Mouse (Mus musculus): ENCODE results near the gene Grin2d. TPM values are rescaled to one million over a fixed set of nuclear protein-coding genes. Genes with fewer than 3 reads are reported as not detected.

Grin2d gene
- polyA plus RNA-seq, 1 experiment: 0.97 TPM

DNA sequence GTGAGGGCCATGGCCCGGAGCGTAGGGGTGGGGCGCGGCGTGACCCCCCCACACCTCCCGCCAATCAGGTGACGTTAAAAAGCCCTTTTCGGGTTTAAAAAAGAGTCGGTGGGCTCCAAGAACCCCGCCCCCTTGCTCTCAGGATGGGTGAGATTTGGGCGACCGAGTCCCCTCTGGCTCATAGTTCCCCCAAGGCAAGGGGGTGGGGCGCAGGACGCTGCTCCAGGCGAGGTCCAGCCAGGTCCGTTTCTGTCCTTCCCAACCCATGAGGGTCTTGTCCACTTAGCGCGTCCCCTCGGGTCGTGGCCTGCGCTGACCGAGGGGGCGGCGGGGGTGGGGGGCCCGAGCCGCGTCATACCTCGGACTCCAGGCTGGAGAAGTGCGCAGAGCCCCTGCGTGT lies 45.8 kb downstream of the Grin2d start:
- Histone ChIP-seq H3K27ac (ENCODE audit: control insufficient read depth, insufficient read depth, low read depth, low read length, poor library complexity) (no peak overlapping the region), H3K4me1 (ENCODE audit: control insufficient read depth, insufficient read depth, low read length) (peaks cover 2% of the 10 kb centered on the region; the same call in 1 of the 2 replicates), H3K4me3 (replicated peaks; ENCODE audit: control insufficient read depth, low read depth, low read length) (no peak overlapping the region)
- TF ChIP-seq POLR2A (IDR thresholded peaks at IDR 0.05; ENCODE audit: borderline replicate concordance, control insufficient read depth, low read depth, low read length): no peak
- no peak for TF ChIP-seq CTCF (IDR thresholded peaks at IDR 0.05; ENCODE audit: control insufficient read depth, insufficient read depth, low read length)
- WGBS: 14% methylated on average over 30 of the region's 30 CpGs

DNA sequence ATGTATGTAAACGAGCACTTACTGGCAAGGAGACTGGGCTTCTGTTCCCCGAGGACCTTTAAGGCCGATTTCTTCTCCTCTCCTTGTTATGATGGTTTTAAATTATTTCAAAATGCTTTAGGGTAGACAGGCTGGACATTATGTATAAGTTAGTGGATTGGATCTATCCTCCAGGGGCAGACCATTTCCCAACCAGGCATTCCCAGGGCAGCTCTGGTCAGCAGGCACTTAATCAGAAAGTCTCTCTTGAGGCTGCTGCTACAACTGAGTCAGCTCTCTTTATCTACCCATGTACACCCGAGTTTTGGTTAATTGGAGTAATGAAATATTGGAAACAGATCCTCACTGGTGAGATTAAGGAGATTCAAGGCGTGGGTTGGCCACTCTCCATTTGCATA lies 47.1 kb downstream of the Grin2d start:
- 15% methylated on average over 5 of the region's 5 CpGs for WGBS
- Histone ChIP-seq H3K4me3 (replicated peaks; ENCODE audit: control insufficient read depth, low read depth, low read length) (no peak overlapping the region), H3K27ac (ENCODE audit: control insufficient read depth, insufficient read depth, low read depth, low read length, poor library complexity) (no peak overlapping the region), H3K4me1 (ENCODE audit: control insufficient read depth, insufficient read depth, low read length) (peaks cover 2% of the 10 kb centered on the region; the same call in 1 of the 2 replicates)
- no peak for TF ChIP-seq CTCF (IDR thresholded peaks at IDR 0.05; ENCODE audit: control insufficient read depth, insufficient read depth, low read length)
- no peak for TF ChIP-seq POLR2A (IDR thresholded peaks at IDR 0.05; ENCODE audit: borderline replicate concordance, control insufficient read depth, low read depth, low read length)

DNA sequence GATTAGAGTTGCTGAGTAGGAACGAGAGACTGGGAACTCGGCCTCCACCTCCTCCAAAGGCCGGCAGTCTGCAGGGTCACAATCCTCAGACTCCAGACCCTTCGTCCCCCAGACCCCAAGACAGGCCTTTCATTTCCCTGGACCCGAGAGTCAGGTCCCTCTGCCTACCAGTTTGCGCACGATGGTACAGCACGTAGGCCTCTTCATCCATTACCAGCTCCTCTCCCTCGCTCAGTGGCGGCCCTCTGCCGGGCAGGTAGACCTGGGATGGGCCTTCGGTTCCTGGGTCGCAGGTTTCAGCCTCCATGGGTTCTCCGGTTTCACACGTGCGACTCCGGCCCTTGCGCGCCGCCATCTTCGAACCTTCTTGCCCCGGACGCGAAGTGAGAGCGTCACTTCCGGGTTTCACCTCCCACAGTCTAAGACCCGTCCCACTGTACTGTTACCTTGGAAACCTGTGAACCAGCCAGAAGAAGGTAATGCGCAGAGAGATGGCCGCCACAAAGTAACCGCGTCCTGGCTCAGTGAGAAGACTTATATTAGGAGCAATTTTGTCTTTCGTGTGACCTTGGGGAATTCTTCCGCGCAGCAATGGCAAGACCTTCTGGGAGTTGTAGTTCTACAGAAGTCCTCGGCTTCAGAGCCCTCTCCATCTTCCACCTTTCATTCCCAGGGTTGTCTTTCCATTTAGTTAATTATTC lies 47.6 kb downstream of the Grin2d start, which contains the start of gene Grwd1:
Gene Grwd1, minus strand, starts transcription at position 518 of the 701 bp plus-strand sequence.
- TF ChIP-seq CTCF (IDR thresholded peaks at IDR 0.05; ENCODE audit: control insufficient read depth, insufficient read depth, low read length) (no peak), POLR2A (IDR thresholded peaks at IDR 0.05; ENCODE audit: borderline replicate concordance, control insufficient read depth, low read depth, low read length) (peak; percentile 55; the same call in 1 of the 2 replicates)
- peaks cover 2% of the 10 kb centered on the region; the same call in 1 of the 2 replicates for H3K4me1 ChIP-seq (ENCODE audit: control insufficient read depth, insufficient read depth, low read length)
- H3K4me3 ChIP-seq (replicated peaks; ENCODE audit: control insufficient read depth, low read depth, low read length): peak within 1 kb of the TSS; percentile 94
- H3K27ac ChIP-seq (ENCODE audit: control insufficient read depth, insufficient read depth, low read depth, low read length, poor library complexity): no peak within 1 kb of the TSS
- WGBS: under 1% methylated on average over 35 of the region's 35 CpGs

DNA sequence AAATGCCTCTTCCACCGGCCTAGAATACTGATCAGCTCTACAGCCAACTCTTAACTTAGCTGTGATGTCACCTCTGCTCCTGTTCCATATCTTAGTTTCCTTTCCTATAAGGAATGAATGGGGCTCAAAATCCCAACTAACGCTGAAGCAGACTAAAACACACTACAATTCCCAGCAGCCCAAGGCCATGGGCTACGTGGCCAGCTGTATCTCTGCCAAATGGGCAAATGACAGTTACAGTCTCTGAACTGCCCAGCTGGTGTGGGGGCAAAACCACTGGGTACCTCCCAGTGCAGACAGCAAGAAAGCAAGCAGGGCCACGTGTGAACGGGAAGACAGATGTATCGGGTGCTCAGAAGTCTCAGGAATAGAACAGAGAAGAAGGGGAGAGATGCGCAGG lies 51.5 kb downstream of the Grin2d start:
- TF ChIP-seq POLR2A (IDR thresholded peaks at IDR 0.05; ENCODE audit: borderline replicate concordance, control insufficient read depth, low read depth, low read length): no peak
- TF ChIP-seq CTCF (IDR thresholded peaks at IDR 0.05; ENCODE audit: control insufficient read depth, insufficient read depth, low read length): no peak
- peaks cover 2% of the 10 kb centered on the region; the same call in 1 of the 2 replicates for H3K4me1 ChIP-seq (ENCODE audit: control insufficient read depth, insufficient read depth, low read length)
- H3K27ac ChIP-seq (ENCODE audit: control insufficient read depth, insufficient read depth, low read depth, low read length, poor library complexity): no peak overlapping the region
- WGBS: 85% methylated on average over 7 of the region's 7 CpGs
- no peak overlapping the region for H3K4me3 ChIP-seq (replicated peaks; ENCODE audit: control insufficient read depth, low read depth, low read length)

DNA sequence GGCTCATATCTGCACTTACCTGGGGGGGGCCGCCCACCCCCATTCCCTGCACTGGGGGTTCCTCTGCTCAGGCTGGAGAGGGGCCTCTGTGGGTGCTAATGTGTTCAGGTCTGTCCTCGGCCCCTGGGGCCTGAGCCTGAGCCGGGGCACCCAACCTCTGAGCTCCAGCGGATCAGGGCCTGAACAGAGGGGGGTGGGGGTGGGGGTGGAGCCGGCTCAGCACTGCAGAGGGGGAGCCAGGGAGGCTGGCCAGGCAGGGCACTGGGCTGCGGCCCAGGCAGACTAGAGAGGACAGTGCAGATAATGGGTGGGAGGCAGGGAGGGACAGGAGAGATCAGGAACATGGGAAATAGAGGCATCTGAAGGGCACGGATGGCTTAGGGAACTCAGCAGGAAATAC lies 53.6 kb downstream of the Grin2d start, which contains the start of gene Kcnj14:
Gene Kcnj14, minus strand, starts transcription at position 185 of the 400 bp plus-strand sequence.
- Histone ChIP-seq H3K4me1 (ENCODE audit: control insufficient read depth, insufficient read depth, low read length) (no peaks in the 10 kb centered on the region), H3K4me3 (replicated peaks; ENCODE audit: control insufficient read depth, low read depth, low read length) (no peak within 1 kb of the TSS), H3K27ac (ENCODE audit: control insufficient read depth, insufficient read depth, low read depth, low read length, poor library complexity) (no peak within 1 kb of the TSS)
- 75% methylated on average over 7 of the region's 7 CpGs for WGBS
- TF ChIP-seq POLR2A (IDR thresholded peaks at IDR 0.05; ENCODE audit: borderline replicate concordance, control insufficient read depth, low read depth, low read length): no peak
- no peak for TF ChIP-seq CTCF (IDR thresholded peaks at IDR 0.05; ENCODE audit: control insufficient read depth, insufficient read depth, low read length)

DNA sequence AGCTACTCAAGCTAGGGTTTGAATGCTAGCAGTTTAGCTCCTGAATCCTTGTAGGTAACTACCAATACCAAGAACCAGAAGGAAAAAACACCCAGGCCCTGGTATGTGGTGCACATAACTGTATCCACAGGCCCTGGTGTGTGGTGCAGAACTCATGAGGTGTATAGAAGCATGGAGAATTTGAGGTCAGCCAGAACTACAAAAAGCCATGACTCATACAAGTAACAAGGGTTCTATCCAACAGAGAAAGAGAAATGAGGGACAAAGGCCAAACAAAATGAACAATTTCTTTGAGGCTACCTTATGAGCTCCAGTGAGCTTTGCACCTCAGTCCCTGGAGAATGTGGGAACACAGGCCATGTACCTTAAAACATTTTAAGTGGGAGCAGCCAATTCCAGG lies 57.3 kb downstream of the Grin2d start:
- no peak for TF ChIP-seq POLR2A (IDR thresholded peaks at IDR 0.05; ENCODE audit: borderline replicate concordance, control insufficient read depth, low read depth, low read length)
- TF ChIP-seq CTCF (IDR thresholded peaks at IDR 0.05; ENCODE audit: control insufficient read depth, insufficient read depth, low read length): no peak
- Histone ChIP-seq H3K4me1 (ENCODE audit: control insufficient read depth, insufficient read depth, low read length) (no peaks in the 10 kb centered on the region), H3K27ac (ENCODE audit: control insufficient read depth, insufficient read depth, low read depth, low read length, poor library complexity) (no peak overlapping the region), H3K4me3 (replicated peaks; ENCODE audit: control insufficient read depth, low read depth, low read length) (no peak overlapping the region)

DNA sequence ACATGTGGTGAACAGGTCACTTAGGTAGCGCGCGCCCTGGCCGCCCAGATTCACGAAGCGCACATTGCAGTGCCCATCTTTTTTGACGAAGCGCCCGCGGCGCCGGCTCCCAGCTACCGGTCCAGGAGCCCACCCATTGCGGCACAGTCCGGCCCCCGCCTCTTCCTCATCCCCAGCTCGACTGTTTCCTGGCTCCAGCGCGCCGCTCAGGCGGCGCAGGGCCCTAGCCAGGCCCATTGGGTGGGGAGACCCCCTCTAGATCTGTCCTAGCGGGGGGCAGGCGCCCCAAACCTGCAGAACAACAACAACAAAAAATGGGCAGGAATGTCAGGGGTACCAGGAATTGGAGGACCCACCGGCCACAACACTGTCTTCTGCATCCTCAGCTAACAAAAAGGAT lies 58.3 kb downstream of the Grin2d start:
- TF ChIP-seq POLR2A (IDR thresholded peaks at IDR 0.05; ENCODE audit: borderline replicate concordance, control insufficient read depth, low read depth, low read length): no peak
- TF ChIP-seq CTCF (IDR thresholded peaks at IDR 0.05; ENCODE audit: control insufficient read depth, insufficient read depth, low read length): no peak
- no peak overlapping the region for H3K4me3 ChIP-seq (replicated peaks; ENCODE audit: control insufficient read depth, low read depth, low read length)

DNA sequence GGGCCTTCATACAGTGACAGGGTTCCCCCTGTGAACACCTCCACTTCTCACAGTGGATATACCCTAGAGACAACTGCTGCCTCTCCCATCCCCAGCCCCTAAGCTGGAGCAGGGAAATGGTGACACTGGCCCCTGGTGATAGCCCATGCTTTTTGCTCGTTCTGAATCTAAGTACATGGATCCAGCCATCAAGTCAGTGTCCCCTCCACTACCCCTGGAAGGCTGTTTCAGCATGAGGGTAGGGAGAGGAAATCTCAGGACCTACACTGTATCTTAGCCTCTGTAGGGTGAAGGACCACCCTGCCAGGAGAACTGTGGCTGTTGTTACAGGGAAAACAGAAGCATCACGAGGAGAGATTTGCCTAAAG lies 62.2 kb downstream of the Grin2d start:
- WGBS: 57% methylated on average over 2 of the region's 2 CpGs
- Histone ChIP-seq H3K27ac (ENCODE audit: control insufficient read depth, insufficient read depth, low read depth, low read length, poor library complexity) (no peak overlapping the region), H3K4me3 (replicated peaks; ENCODE audit: control insufficient read depth, low read depth, low read length) (no peak overlapping the region), H3K4me1 (ENCODE audit: control insufficient read depth, insufficient read depth, low read length) (no peaks in the 10 kb centered on the region)
- no peak for TF ChIP-seq CTCF (IDR thresholded peaks at IDR 0.05; ENCODE audit: control insufficient read depth, insufficient read depth, low read length)
- no peak for TF ChIP-seq POLR2A (IDR thresholded peaks at IDR 0.05; ENCODE audit: borderline replicate concordance, control insufficient read depth, low read depth, low read length)

More for the DNA sequence above, 58.3 kb downstream of the Grin2d start:
- no peaks in the 10 kb centered on the region for H3K4me1 ChIP-seq (ENCODE audit: control insufficient read depth, insufficient read depth, low read length)
- 12% methylated on average over 25 of the region's 25 CpGs for WGBS
- H3K27ac ChIP-seq (ENCODE audit: control insufficient read depth, insufficient read depth, low read depth, low read length, poor library complexity): no peak overlapping the region
